Mouse (Mus musculus) ES-Bruce4 (cell line): ENCODE data around the gene Zbtb20.

Experiments
- CTCF ChIP-seq: IDR thresholded peaks from one replicate; pipeline ENCODE4 v1.8.1; 2011; ENCODE audit warnings: low read depth, low read length
- EP300 ChIP-seq: IDR thresholded peaks from 2 replicates; pipeline ENCODE4 v1.6.1; 2011; ENCODE audit warnings: low read depth, low read length; ENCODE audit not compliant: insufficient read depth
- POLR2A ChIP-seq: IDR thresholded peaks from one replicate; pipeline ENCODE4 v1.8.1; 2011; ENCODE audit warnings: low read length; ENCODE audit not compliant: insufficient read depth

- TF ChIP-seq POLR2A (no peak), CTCF (no peak), EP300 (no peak)
Measured at GRCm38 (mm10) chr16:43355776-43356645, 480.3 kb downstream of the Zbtb20 start.
